Mouse (Mus musculus): ENCODE data around the gene Rasgef1b.

The Rasgef1b gene

GRCm38 (mm10) chr5:99541321-99541895 is 187.5 kb downstream of the Rasgef1b start:
- no peak for DNase-seq (ENCODE audit: low spot score)

DNA sequence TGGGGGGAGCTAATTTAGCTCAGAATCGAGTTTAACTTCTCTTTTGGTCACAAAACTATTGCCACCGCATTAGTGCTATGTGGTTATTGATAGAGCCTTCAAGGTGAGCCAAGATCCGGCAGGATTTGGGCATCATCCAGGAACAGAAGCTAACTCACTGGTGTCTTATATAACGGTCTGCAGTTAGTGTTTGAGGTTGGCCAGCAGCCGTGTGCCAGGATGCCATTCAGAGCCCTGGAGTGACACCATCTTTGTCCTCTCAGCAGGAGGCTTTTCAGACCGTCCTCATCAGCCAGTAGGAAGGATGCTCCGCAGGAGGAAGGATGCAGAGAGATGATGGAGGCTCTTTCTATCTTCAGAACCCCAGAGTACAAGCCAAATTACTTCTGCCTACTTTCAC is 195.4 kb downstream of the Rasgef1b start:
- no peak for DNase-seq (ENCODE audit: low spot score)

DNA sequence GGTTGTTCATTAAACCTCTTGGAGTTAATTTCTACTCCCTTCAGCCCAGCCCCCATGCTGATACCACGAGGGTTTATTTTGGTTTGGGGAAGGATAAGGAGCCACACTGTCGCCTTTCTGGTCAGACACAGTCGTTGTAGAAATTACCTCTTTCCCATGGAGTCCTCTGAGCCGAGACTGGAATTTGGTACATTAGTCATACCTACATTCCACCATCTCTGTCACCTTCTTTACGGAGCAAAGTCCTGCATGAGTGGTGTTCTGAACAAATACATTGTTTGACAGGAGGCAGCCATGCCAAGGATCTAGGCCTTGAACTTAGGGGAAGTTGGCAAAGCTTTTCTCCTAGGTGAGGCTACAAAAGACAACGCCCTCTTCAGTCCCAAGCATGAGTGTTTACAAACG is 202.1 kb downstream of the Rasgef1b start:
- no peak for DNase-seq (ENCODE audit: low spot score)

DNA sequence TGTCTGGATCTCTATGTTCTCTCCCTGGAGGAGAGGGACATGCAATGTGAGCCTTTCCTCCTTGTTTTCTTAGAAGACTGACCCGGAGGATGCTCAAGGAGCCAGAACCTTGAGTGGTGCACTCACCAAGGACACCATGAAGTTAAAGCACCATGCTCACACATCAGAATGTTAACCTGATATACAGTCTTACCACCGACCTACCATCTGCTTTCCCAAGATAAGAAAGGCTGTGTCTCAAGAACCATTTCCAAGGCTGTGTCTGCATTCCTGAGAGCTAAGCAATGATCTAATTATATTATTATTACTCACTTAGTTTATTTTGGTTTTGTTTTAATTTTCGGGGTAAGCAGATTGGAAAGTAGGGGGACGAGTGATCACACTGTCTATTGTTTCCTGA is 203.2 kb downstream of the Rasgef1b start:
- DNase-seq (ENCODE audit: low spot score), result no peak

DNA sequence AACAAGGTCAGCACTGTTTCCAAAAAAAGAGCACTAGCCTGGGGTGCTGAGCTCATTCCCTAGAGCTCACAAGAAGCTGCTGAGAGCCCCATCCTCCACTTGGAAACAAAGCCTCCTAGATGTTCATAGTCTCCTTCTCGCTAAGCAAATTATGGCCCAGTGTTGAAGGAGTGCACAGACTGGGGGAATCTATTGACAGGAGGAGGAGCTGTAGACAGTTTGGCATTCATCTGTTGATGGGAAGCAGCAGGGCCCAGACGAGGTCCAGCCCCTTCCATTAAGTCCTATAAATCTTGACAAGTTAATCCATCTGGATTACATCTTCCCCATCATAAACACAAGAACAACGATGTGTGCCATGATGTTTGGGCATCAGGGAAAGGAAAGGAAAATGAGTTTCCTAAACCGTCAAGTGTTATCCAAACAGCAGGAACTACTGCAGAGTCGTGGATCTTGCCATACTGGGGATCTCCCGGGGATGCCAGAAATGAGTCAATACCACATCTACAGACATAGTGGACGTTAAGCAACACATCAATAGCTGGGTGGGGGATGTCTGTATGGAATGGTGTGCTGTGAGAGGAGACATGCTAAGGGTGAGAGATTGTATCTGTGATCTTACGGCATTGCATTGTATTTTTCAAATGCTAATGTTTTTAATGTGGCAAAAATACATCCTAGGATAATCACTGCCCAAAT is 206.1 kb downstream of the Rasgef1b start:
- peak; percentile 45 for DNase-seq (ENCODE audit: low spot score)

DNA sequence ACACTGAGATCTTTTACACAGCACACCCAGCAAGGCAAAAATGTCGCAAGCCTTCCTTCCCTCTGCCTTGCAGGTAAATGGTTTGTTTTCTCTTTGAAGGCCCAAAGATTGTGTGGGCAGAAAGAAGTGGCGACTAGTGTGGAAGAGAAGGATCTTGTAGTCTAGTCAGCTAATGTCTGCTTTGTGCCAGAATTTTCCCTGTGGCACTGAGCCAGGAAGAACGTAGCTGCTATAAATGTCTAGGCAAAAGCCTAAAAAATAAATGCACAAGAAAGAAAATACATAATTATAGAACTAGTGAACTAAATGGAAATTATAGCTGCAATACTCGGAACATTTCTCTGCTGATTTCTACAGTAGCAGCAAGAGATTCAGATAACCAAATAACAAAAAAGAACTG is 207.5 kb downstream of the Rasgef1b start:
- DNase-seq (ENCODE audit: low spot score), result no peak

DNA sequence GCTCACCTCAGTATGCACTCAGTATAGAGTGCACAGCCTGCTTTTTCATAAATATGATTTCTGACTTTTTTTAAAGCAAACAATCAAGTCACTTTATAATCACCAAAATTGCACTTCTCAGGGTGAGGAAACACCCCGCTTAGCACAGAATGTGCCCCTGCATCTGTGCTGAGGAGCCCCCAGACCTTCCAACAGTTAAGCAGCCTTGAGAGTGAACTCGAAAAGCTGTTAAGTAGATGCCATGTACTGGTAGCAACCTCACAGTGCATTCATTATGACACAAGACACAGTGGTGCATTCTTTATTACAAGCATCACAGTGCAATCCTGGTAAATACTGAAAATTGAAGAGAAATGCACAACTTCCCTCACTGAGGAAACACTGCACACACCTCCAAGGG is 209.3 kb downstream of the Rasgef1b start:
- DNase-seq (ENCODE audit: low spot score), result no peak

DNA sequence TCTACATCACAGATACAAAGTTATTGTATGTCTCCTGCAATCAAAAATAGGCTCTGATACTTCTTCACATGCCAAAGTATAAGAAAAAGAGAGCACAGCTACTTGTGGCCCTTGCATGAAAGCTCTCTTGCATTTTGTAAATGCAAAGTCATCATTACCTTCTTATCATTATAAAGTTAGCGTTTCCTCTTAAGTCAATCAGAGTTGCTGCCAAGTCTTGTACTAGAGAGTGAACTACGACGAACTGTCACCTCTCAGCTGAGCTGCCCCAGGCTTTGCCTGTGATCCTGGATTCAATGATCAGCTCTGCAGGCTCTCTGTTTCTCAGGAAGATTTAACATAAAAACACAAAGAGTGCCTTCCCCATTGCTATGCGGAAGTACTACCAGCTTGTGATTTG is 209.8 kb downstream of the Rasgef1b start:
- no peak for DNase-seq (ENCODE audit: low spot score)

DNA sequence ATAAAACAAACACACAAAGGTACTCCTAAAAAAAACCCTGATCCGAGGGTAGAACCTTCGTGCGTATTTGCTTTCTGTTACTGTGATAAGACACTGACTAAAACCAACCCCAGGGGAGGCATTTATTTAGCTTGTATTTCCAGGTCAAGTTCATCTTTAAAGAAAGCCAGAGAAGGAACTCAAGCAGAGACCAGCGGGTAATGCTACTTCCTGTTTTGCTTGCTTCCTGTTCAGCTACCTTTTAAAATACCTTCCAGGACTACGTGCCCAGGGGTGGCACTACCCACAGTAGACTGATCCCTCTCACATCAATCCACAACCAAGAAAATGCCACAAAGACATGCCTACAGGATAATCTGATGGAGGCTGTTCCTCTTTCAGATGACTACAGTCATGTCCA is 212.7 kb downstream of the Rasgef1b start:
- DNase-seq (ENCODE audit: low spot score), result no peak

- no peak for DNase-seq (ENCODE audit: low spot score)
These were observed 213.1 kb downstream of the Rasgef1b start for GRCm38 (mm10) chr5:99515764-99516163.

DNA sequence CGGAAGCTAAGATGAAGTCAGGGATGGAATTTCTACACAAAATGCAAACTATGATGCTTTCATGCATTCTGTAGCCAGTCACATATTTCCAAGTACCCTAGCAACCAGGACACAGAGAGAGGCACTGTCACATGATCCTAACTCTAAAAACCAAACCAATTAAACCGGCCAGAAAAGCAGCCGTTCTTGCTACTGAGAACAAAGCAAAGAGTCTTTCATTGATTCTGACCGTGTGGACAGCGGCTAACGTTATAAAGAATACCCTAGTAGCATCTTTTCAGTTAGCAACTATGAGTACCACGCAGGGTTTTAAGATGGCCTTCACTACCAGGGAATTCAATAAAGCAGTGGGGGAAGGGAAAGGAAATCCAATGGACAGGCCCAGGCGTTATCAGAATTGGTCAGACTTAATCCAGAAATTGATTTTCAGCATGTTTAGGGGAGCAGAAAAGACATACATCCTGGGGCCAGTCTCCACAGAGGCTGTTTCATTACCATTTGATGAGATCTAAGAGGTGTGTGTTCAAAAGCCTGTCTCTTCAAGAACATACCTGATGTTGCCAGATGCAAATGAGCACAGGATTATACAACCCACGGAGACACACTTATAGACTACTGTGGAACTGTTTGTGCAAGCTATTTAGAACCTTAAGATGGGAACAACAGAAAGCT is 215.5 kb downstream of the Rasgef1b start:
- DNase-seq (ENCODE audit: low spot score), result peak; percentile 26

DNA sequence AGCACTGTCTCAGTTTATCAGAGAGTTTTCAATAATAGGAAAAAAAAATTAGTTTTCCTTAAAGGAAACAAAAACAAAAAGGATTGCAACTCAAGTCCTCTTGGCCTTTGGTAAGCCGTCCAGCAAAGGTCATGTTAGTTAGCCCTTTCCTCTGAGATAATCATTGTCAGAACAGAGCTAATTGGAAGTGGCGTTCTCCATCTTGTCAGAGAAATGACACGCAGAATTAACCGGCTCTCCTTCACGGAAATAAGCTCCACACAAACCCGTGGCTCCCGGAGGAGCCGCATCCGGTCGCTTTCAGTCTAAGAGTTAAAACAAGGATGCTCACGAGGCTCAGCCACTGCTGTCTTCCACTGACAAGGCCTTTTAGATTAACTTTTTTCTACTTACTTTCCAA is 217.8 kb downstream of the Rasgef1b start:
- no peak for DNase-seq (ENCODE audit: low spot score)

DNA sequence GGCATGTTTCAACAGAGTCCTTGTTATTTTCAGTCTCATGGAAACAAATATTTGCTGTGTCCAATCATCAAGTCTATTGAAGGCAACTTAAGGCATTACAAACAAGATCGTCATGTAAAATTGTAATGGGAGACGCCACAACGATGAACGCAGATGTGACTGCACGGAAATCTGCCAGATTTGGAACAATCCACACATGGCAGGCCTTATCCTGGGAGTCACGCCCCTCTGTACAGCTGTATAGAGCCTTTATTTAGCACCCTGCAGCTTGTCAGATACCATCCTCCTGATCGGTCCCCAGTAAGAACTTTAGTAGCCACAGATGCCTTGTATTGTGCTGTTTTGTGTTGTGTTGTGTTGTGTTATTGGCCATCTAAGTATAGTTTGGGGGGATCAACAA is 222.8 kb downstream of the Rasgef1b start:
- no peak for DNase-seq (ENCODE audit: low spot score)

DNA sequence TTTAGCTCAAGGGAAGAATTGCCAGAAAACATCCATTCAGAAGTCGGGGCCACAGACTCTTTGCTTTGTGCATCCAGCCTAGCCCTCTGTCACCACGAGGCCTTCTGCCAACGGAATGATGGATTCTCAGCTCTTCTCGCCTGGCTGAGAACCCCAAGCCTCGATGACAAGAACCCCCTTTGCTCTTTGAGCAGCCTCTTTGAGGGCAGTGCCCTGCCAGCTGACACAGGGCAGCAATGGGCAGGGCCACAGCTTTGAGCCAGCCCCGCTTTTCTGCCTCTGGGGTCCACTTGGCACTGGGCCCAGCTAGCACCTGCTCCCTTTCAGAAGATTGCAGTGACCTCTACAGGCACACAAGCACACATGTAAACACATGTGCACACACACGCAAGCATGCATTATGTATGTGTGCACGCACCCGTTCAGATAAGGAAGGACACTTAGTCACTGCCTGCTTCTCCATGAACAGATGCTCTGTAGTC is 224.5 kb downstream of the Rasgef1b start:
- no peak for DNase-seq (ENCODE audit: low spot score)

- no peak for DNase-seq (ENCODE audit: low spot score)
These were observed 226.2 kb downstream of the Rasgef1b start for GRCm38 (mm10) chr5:99502681-99503080.

DNA sequence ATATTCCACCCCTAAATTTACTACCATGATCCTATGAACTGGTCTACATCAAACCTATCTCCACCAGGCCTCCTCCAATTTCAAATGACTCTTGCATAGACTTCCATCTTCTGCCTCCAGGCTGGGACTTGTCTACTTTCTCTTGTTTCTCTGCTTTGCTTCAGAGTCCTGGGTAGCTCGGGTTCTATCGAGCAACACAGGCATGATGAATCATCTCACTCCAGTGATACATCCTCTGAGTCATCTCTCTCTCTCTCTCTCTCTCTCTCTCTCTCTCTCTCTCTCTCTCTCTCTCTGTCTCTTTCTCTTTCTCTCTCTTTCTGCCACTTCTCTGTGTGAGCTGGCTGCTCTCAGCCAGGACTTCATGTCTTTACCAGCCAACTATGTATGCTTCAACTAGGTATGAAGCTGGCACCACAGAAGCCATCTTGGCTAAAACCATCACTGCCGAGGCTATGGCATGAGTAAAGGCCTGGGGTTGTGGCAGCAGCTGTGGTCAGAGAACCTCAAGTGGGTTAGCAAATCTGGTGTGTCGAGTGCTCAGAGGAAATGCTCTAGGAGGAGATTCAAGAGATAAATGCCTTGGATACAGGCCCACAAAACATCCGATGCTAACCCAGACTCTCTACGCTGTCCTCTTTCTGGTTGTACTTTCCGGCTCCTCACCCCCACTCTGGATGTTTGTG is 229.3 kb downstream of the Rasgef1b start:
- DNase-seq (ENCODE audit: low spot score), result no peak

GRCm38 (mm10) chr5:99497856-99498255 is 231.0 kb downstream of the Rasgef1b start:
- DNase-seq (ENCODE audit: low spot score), result no peak

DNA sequence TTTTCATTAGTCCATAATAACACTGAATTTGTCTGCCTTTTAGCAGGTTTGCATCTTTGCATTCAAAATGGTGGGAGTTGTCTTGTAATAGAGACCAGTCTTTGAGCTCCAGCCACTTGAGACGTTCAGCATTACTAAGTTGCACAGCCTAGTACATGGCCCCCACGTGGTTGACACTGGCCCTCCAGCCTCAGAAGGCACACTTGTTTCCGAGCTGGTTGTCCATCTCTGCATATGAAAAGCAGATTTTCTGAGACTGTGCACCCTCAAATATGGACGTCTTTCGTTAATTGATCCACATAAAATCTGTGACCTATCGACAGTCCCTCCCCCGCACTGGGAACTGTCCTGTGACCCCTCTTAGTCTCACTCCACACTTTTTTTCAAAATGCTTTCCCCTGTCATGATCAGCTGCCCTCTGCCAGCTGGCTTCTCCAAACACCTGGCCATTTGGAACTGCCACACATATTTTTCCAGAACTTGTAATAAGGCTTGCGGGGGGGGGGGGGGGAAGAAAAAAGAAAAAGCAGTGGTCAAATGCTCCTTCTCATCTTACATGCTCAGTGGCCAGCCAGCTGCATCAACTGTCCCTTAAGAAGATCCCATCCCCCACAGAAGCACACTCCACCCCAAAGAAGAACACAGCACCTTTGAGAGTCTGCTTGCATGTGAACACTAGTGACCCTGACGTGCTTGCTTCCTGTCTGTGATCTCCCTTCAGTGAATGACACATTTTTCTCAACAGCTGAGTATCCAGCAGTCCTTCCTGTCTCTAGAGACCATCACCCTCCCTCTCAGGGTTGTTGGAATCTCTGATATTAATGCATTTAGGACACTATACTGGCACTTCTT is 231.7 kb downstream of the Rasgef1b start:
- DNase-seq (ENCODE audit: low spot score), result peak; percentile 57

DNA sequence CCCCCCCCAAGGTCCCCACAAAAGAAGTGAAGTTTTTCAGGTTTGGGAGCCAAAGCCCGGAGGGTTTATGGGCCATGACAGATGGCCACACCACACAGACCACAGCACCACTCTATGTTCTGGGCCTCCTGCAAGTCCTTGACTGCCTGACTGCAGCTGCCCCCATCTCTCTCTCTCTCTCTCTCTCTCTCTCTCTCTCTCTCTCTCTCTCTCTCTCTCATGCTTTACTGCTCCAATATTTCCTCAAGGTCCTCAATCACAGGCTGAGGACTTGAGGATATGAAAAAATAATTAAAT is 232.8 kb downstream of the Rasgef1b start:
- no peak for DNase-seq (ENCODE audit: low spot score)

GRCm38 (mm10) chr5:99495354-99496156 is 233.3 kb downstream of the Rasgef1b start:
- no peak for DNase-seq (ENCODE audit: low spot score)

DNA sequence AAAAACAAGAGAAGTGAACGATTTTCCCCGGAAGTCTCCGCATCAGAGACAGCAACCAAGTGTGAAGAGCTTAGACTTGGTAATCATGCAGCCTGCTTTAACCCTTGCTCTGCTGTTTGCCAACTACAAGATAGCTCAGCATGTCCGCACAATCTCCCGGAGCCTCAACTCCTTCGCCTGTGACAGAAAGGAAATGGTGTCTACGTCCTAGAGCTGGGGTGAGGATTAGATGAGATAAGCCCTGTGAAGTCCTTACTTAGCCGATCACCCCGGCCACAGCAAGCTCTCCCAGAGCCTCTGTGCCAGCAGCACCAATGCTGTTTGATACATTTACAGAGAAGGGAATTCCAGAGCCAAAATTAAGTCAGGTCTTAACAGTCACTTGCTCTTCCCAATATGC is 235.0 kb downstream of the Rasgef1b start:
- DNase-seq (ENCODE audit: low spot score), result no peak
